8 mouse cellular contexts compared by ENCODE assay signal in genomic region chr5:123720328-123721311, GRCm38 (mm10). TPM values are rescaled to one million over a fixed set of nuclear protein-coding genes. Genes with fewer than 3 reads are reported as not detected.
DNase-seq lines count a peak whose midpoint lies in the region; ATAC-seq and TF ChIP-seq lines count a peak whose summit lies in the region.

TSS of gene Zcchc8 (minus strand) at chr5:123721100.

- peak; percentile 100 for ATAC-seq in forebrain, postnatal 0 days
- ATAC-seq in lung, embryonic 15.5 days (ENCODE audit: borderline replicate concordance, extremely low read depth, low FRiP score, low TSS enrichment) = peak; percentile 100

- H3K4me2 ChIP-seq in forebrain, postnatal 0 days (ENCODE audit: low read depth) = peak within 1 kb of the TSS; percentile 79
- peak within 1 kb of the TSS; percentile 66 for H3K4me2 ChIP-seq in lung, embryonic 15.5 days

- no peak for TF ChIP-seq RAD21 in MEL (IDR thresholded peaks at IDR 0.05; ENCODE audit: low read depth, low read length)

- no peaks in the 10 kb centered on the region for H3K27me3 ChIP-seq in MEL (ENCODE audit: control insufficient read depth in 1 of 2, insufficient read depth in 2 of 2, low read length in 2 of 2)
- no peaks in the 10 kb centered on the region for H3K27me3 ChIP-seq in cerebellum, adult 2 months (ENCODE audit: control insufficient read depth, insufficient read depth, low read length)
- no peaks in the 10 kb centered on the region for H3K27me3 ChIP-seq in forebrain, postnatal 0 days (ENCODE audit: insufficient read depth, low read length)
- H3K27me3 ChIP-seq in lung, embryonic 15.5 days = no peaks in the 10 kb centered on the region

- no peak for TF ChIP-seq EP300 in MEL (IDR thresholded peaks at IDR 0.05; ENCODE audit: low read depth in 1 of 2, low read length in 2 of 2)

- under 1% methylated on average over 83 of the region's 83 CpGs for WGBS in cerebellum, adult 2 months
- 1% methylated on average over 79 of the region's 83 CpGs for WGBS in forebrain, postnatal 0 days
- WGBS in lung, embryonic 15.5 days = under 1% methylated on average over 83 of the region's 83 CpGs

- H3K27ac ChIP-seq in MEL (ENCODE audit: control insufficient read depth, low read depth, low read length) = peak within 1 kb of the TSS; percentile 86
- peak within 1 kb of the TSS; percentile 80 for H3K27ac ChIP-seq in cerebellum, adult 2 months (ENCODE audit: insufficient read depth, low read length)
- H3K27ac ChIP-seq in forebrain, postnatal 0 days (ENCODE audit: low read depth, low read length) = peak within 1 kb of the TSS; percentile 91
- peak within 1 kb of the TSS; percentile 83 for H3K27ac ChIP-seq in lung, embryonic 15.5 days

- peak; percentile 80 to 85 for TF ChIP-seq POLR2A in MEL (IDR thresholded peaks at IDR 0.05; ENCODE audit: control insufficient read depth in 1 of 2, insufficient read depth in 1 of 2, low read depth in 1 of 2, low read length in 2 of 2, poor library complexity in 1 of 2)
- peak; percentile 72; the same call in 1 of the 2 replicates for TF ChIP-seq POLR2A in cerebellum, adult 2 months (IDR thresholded peaks at IDR 0.05; ENCODE audit: borderline replicate concordance, insufficient read depth, low read length)

- peaks cover 39% of the 10 kb centered on the region for H3K79me2 ChIP-seq in MEL (ENCODE audit: control insufficient read depth, insufficient read depth, low read length, poor library complexity)

- H3K4me3 ChIP-seq in MEL (ENCODE audit: control insufficient read depth in 1 of 2, insufficient read depth in 1 of 2, low read depth in 2 of 2, low read length in 2 of 2) = peak within 1 kb of the TSS; percentile 61 to 86
- H3K4me3 ChIP-seq in cerebellum, adult 2 months (replicated peaks; ENCODE audit: insufficient read depth, low read depth, low read length) = peak within 1 kb of the TSS; percentile 76
- H3K4me3 ChIP-seq in forebrain, postnatal 0 days (ENCODE audit: low read depth, low read length) = peak within 1 kb of the TSS; percentile 79
- peak within 1 kb of the TSS; percentile 77 for H3K4me3 ChIP-seq in lung, embryonic 15.5 days

- TF ChIP-seq CTCF in MEL (IDR thresholded peaks at IDR 0.05 in 2 of 3, conservative IDR thresholded peaks at IDR 0.05 in 1 of 3; ENCODE audit: control insufficient read depth in 1 of 3, insufficient read depth in 1 of 3, low read depth in 2 of 3, low read length in 3 of 3, poor library complexity in 1 of 3, severe bottlenecking in 1 of 3) = no peak
- no peak for TF ChIP-seq CTCF in cerebellum, adult 2 months (IDR thresholded peaks at IDR 0.05; ENCODE audit: borderline replicate concordance, insufficient read depth, low read depth, low read length)
- no peak for TF ChIP-seq CTCF in forebrain, postnatal 0 days (IDR thresholded peaks at IDR 0.05; ENCODE audit: low read depth)

- H3K36me3 ChIP-seq in MEL (ENCODE audit: control insufficient read depth in 1 of 2, insufficient read depth in 2 of 2, low read length in 2 of 2) = peaks cover 2 to 15% of the 10 kb centered on the region in 2 experiments
- H3K36me3 ChIP-seq in forebrain, postnatal 0 days (ENCODE audit: insufficient read depth) = peaks cover 8% of the 10 kb centered on the region; the same call in 1 of the 2 replicates
- H3K36me3 ChIP-seq in lung, embryonic 15.5 days = peaks cover 11% of the 10 kb centered on the region

- no peaks in the 10 kb centered on the region for H3K9me3 ChIP-seq in MEL (replicated peaks; ENCODE audit: insufficient read depth, low read length)
- no peaks in the 10 kb centered on the region for H3K9me3 ChIP-seq in forebrain, postnatal 0 days (ENCODE audit: low read length)
- H3K9me3 ChIP-seq in lung, embryonic 15.5 days = no peaks in the 10 kb centered on the region

- H3K9ac ChIP-seq in MEL (ENCODE audit: control insufficient read depth, low read depth, low read length, poor library complexity, severe bottlenecking) = peak within 1 kb of the TSS; percentile 92
- peak within 1 kb of the TSS; percentile 72 for H3K9ac ChIP-seq in forebrain, postnatal 0 days
- peak within 1 kb of the TSS; percentile 86 for H3K9ac ChIP-seq in lung, embryonic 15.5 days

- DNase-seq in MEL (ENCODE audit: low read depth, low spot score) = peak; percentile 97
- peak; percentile 97 for DNase-seq in cerebellum, adult 2 months
- peak; percentile 99 for DNase-seq in forebrain, postnatal 0 days
- DNase-seq in heart, postnatal 4 days = peak; percentile 96
- peak; percentile 97 for DNase-seq in layer of hippocampus, adult 8-10 months (ENCODE audit: low spot score in 2 of 2)
- peak; percentile 93 for DNase-seq in ovary, adult 18-20 months (ENCODE audit: low spot score)
- peak; percentile 98 for DNase-seq in thymus, postnatal 0 days (ENCODE audit: low spot score)

- H3K4me1 ChIP-seq in MEL (ENCODE audit: control insufficient read depth in 1 of 2, insufficient read depth in 2 of 2, low read length in 2 of 2) = peaks cover 0 to 5% of the 10 kb centered on the region in 2 experiments; a peak in 2 of 4 replicates
- no peaks in the 10 kb centered on the region for H3K4me1 ChIP-seq in cerebellum, adult 2 months (ENCODE audit: control insufficient read depth, insufficient read depth, low read length)
- H3K4me1 ChIP-seq in forebrain, postnatal 0 days (ENCODE audit: insufficient read depth) = peaks cover 9% of the 10 kb centered on the region
- H3K4me1 ChIP-seq in lung, embryonic 15.5 days = peaks cover 25% of the 10 kb centered on the region

TF ChIP-seq in MEL, 35 proteins besides CTCF, POLR2A, EP300 and RAD21:
- TF ChIP-seq UBTF (IDR thresholded peaks at IDR 0.05; ENCODE audit: borderline replicate concordance, insufficient read depth, low read depth, low read length) = 0 out of 2 replicates have a peak, but pooled peaks have one; percentile 27
- no peak for TF ChIP-seq POLR2AphosphoS5 (IDR thresholded peaks at IDR 0.05; ENCODE audit: borderline replicate concordance, low read depth, low read length)
- peak; percentile 78 for TF ChIP-seq ZMIZ1 (IDR thresholded peaks at IDR 0.05; ENCODE audit: low read depth, low read length)
- TF ChIP-seq SIN3A (IDR thresholded peaks at IDR 0.05; ENCODE audit: low read length) = peak; percentile 92
- peak; percentile 82 for TF ChIP-seq MYC (IDR thresholded peaks at IDR 0.05; ENCODE audit: low read depth, low read length)
- TF ChIP-seq GABPA (IDR thresholded peaks at IDR 0.05; ENCODE audit: low read depth, low read length) = no peak
- TF ChIP-seq TCF12 (IDR thresholded peaks at IDR 0.05; ENCODE audit: low read depth, low read length) = peak; percentile 60
- TF ChIP-seq HCFC1 (IDR thresholded peaks at IDR 0.05; ENCODE audit: low read depth, low read length) = peak; percentile 98
- no peak; the same call in 1 of the 2 replicates for TF ChIP-seq MAX (IDR thresholded peaks at IDR 0.05; ENCODE audit: low read length)
- no peak for TF ChIP-seq JUND (IDR thresholded peaks at IDR 0.05; ENCODE audit: low read depth, low read length)
- TF ChIP-seq ETS1 (IDR thresholded peaks at IDR 0.05; ENCODE audit: low read depth, low read length) = 0 out of 2 replicates have a peak, but pooled peaks have one; percentile 18
- TF ChIP-seq TBP (IDR thresholded peaks at IDR 0.05; ENCODE audit: low read depth, low read length) = peak; percentile 90
- 0 out of 2 replicates have a peak, but pooled peaks have one; percentile 18 for TF ChIP-seq ELF1 (IDR thresholded peaks at IDR 0.05; ENCODE audit: low read depth, low read length)
- no peak for TF ChIP-seq ZC3H11A (IDR thresholded peaks at IDR 0.05; ENCODE audit: low read depth, low read length)
- TF ChIP-seq CHD2 (IDR thresholded peaks at IDR 0.05; ENCODE audit: low read length) = peak; percentile 60; the same call in 1 of the 2 replicates
- no peak for TF ChIP-seq SMC3 (IDR thresholded peaks at IDR 0.05; ENCODE audit: low read depth, low read length)
- no peak for TF ChIP-seq MEF2A (IDR thresholded peaks at IDR 0.05; ENCODE audit: extremely low read depth, insufficient replicate concordance, low read depth, low read length, poor library complexity, severe bottlenecking)
- peak; percentile 34 for TF ChIP-seq MXI1 (IDR thresholded peaks at IDR 0.05; ENCODE audit: low read depth, low read length)
- peak; percentile 96 for TF ChIP-seq ZNF384 (IDR thresholded peaks at IDR 0.05; ENCODE audit: low read depth, low read length)
- peak; percentile 81 for TF ChIP-seq NELFE (IDR thresholded peaks at IDR 0.05; ENCODE audit: low read depth, low read length)
- TF ChIP-seq POLR2AphosphoS2 (IDR thresholded peaks at IDR 0.05; ENCODE audit: low read length) = peak; percentile 82
- peak; percentile 94 for TF ChIP-seq KAT2A (conservative IDR thresholded peaks at IDR 0.05; ENCODE audit: low read depth, low read length)
- TF ChIP-seq BHLHE40 (IDR thresholded peaks at IDR 0.05; ENCODE audit: borderline replicate concordance, low read depth, low read length) = no peak
- TF ChIP-seq MAZ (IDR thresholded peaks at IDR 0.05; ENCODE audit: low read depth, low read length) = peak; percentile 60
- TF ChIP-seq CHD1 (IDR thresholded peaks at IDR 0.05; ENCODE audit: low read depth, low read length) = peak; percentile 62; the same call in 1 of the 2 replicates

RNA-seq across cellular contexts. Expression of gene Zcchc8, which starts in this region (rescaled TPM):
- total RNA-seq in MEL (2012; rRNA removed) = 17.2 and 18.4 TPM in 2 replicates
- 10 to 100 TPM in 1 of 2 experiments, not detected in 1; 57.4 TPM for polyA plus RNA-seq in MEL (2012; ENCODE audit: insufficient read depth in 1 of 2, insufficient read length in 2 of 2, low read depth in 1 of 2, low replicate concordance in 2 of 2, missing spikeins in 1 of 2)
- 60.4 and 63.5 TPM in 2 replicates for polyA plus RNA-seq in cerebellum, adult 2 months (2012; rRNA removed)
- 25.8 and 32.1 TPM in 2 replicates for total RNA-seq in forebrain, postnatal 0 days (2014; rRNA removed)
- 39.8 and 54.1 TPM in 2 replicates for polyA plus RNA-seq in forebrain, postnatal 0 days (2015; fragmentation: Nextera tagmentation; extraction: Ambion mirVana)
- 10 to 100 TPM; 53.1 to 57.6 TPM for total RNA-seq in heart, postnatal 4 days (2021)
- total RNA-seq in layer of hippocampus, adult 8-10 months (2022) = 10 to 100 TPM; 41.5 to 54.4 (median 50.4) TPM
- 67.1 and 90.4 TPM in 2 replicates for polyA plus RNA-seq in lung, embryonic 15.5 days (2015; fragmentation: Nextera tagmentation; extraction: Ambion mirVana)
- 83.8 and 86.3 TPM in 2 replicates for polyA plus RNA-seq in thymus, postnatal 0 days (2015; fragmentation: Nextera tagmentation; extraction: Ambion mirVana)

Comparison
In these comparisons a context has a peak if more than half of its experiments do, and no peak if none do; other contexts are left out.
1. Peak in every context shown above with its lines: DNase-seq, ATAC-seq, H3K4me3 ChIP-seq and H3K27ac ChIP-seq.